Mouse (Mus musculus): ENCODE measurements around the gene Gm16867.
"Not testable (repeated sequence)": the region's sequence is repeated elsewhere in the genome, so short reads cannot be mapped to it uniquely, and the experiment has no call there.

The Gm16867 gene

DNA sequence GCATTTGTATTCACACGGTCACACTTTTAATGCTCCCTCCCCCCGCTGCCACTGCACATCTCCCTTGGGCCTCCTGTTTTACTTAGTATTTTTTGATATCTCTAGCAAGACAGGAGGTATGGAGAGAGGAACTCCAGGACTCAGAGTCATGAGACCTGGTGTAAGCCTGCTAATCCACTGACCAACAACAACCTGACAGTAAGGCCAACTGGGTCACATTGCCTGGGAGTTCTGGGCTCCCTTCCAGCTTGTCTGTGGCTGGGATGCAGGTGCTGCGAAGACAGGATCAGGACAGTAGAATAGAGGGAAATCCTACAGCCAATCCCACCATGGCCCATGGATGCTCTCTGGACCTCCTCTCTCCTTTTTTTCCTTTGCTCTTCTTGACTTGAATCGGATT is 38.7 kb downstream of the Gm16867 start:
- not testable (repeated sequence) for DNase-seq (ENCODE audit: low spot score)

- not testable (repeated sequence) for DNase-seq (ENCODE audit: low spot score)
Observed at GRCm38 (mm10) chr14:69457691-69458090, 45.5 kb downstream of the Gm16867 start.

- not testable (repeated sequence) for DNase-seq (ENCODE audit: low spot score)
Observed at GRCm38 (mm10) chr14:69454640-69455039, 48.5 kb downstream of the Gm16867 start.

DNA sequence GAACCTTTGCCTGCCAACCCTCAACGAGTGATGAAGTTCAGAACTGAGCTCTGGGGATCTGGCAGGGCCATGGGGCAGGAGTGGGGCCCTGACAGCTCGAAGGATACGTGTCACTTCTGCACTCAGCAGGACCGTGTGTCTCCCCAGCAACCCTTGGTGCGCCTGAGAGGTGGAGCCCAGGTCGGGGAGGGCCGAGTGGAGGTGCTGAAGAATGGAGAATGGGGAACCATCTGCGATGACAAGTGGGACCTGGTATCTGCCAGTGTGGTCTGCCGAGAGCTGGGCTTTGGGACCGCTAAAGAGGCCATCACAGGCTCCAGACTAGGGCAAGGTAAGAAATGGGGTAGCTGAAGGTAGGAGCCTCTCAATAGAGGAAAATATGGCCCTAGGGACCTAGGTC is 54.3 kb downstream of the Gm16867 start:
- not testable (repeated sequence) for DNase-seq (ENCODE audit: low spot score)

- DNase-seq (ENCODE audit: low spot score): not testable (repeated sequence)
Observed at GRCm38 (mm10) chr14:69447006-69447405, 56.2 kb downstream of the Gm16867 start.

GRCm38 (mm10) chr14:69443092-69443692 is 60.0 kb downstream of the Gm16867 start:
- not testable (repeated sequence) for DNase-seq (ENCODE audit: low spot score)

- DNase-seq (ENCODE audit: low spot score): not testable (repeated sequence)
Observed at GRCm38 (mm10) chr14:69440955-69441354, 62.2 kb downstream of the Gm16867 start.

DNA sequence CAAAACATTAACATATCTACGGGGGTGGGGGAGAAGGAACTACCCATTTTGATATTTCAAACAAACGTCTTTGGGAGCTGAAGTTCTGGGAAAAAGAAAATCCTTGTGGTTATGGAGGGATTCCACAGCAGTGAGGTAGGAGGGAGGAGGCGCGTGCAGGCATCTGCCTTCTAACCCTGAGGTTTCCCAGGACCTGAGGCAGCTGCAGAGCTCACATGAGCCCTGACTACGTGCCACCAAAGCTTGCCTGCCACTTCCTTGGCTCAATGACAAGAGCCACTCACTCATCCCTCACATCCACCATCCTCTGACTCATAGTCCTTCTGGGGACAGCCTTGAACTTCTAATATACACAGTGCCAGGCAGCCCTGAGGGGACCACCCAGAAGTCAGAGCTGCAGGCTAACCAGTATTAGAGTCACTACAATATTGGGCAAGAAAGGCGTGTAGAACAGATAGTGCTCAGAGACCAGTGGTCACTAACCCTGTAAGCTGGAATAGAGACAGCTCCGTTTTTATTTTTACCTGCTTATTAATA is 64.4 kb downstream of the Gm16867 start:
- DNase-seq (ENCODE audit: low spot score): not testable (repeated sequence)

GRCm38 (mm10) chr14:69421003-69421402 is 82.2 kb downstream of the Gm16867 start:
- not testable (repeated sequence) for DNase-seq (ENCODE audit: low spot score)

- DNase-seq (ENCODE audit: low spot score): not testable (repeated sequence)
Observed at GRCm38 (mm10) chr14:69417545-69417944, 85.6 kb downstream of the Gm16867 start.

Measured in retina, embryonic 14.5 days (tissue).